Mouse (Mus musculus): ENCODE measurements at regions not wholly inside any gene's neighbourhood (a gene's known extent, or its start where the extent isn't known, plus 50 kb on each side); places are given as distances from the start of the nearest gene placed in this dataset.

DNA sequence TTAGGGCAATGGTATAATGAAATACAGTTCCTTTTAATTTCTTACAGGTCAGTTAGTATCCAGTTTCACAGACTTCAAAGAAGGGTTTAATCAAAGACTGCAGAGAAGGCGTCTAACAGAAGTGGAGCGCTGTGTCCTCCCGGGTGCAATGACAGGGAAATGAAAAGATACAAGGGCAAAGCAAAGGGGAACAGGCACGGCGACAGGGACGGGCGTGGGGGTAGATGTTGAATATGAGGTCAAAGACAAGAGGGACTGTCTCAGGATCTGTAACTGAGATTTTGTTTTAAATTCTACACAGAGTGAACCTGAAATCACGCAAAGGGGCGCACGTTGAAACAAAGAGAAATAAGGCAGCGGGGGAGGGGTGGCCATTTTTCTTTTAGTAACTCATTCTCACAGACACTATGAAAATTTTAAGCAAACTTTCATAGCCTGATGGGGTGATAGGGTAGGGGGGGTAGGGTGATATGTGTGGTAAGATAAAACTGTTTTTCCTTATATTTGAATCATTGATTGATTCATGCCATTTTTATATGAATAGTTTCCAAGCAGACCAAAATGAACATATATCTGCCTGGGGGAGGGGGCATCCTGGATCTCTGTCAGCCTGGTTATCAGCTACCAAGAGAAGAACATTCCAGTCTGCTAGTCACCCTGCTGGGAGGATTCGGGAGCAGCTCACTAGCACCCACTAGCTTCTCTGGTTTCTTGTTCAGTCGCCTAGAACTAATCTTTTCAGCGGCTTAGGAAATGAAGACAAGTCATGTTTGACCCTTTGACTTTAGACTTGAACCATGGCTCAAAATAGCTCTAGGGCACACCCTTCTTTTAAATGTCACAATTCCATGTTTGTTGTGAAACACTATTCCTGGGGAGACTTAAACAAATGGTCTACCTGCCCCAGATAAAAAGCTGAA, 139.1 kb upstream of the Map3k7 start:
- no peak for DNase-seq (ENCODE audit: low read depth, low spot score)

DNA sequence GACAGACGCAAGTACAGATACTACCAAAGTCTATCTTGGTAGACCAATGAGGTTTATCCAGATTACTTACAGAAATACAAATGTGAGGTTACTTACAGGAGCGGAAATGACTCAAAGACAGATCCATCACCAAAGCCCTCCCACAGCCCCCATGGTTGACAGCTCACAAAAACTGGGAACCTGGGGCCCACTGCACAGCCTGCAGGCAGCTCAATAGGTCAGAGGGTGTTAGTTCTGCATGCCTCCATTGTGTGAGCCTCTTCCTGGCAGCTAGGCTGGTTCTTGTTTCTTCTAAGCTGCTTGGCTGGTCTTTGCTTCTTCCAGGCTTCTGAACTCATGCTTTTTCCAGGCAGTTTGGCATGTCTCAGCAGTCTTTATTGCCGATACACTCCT, 138.5 kb upstream of the Map3k7 start:
- no peak for DNase-seq (ENCODE audit: low read depth, low spot score)

DNA sequence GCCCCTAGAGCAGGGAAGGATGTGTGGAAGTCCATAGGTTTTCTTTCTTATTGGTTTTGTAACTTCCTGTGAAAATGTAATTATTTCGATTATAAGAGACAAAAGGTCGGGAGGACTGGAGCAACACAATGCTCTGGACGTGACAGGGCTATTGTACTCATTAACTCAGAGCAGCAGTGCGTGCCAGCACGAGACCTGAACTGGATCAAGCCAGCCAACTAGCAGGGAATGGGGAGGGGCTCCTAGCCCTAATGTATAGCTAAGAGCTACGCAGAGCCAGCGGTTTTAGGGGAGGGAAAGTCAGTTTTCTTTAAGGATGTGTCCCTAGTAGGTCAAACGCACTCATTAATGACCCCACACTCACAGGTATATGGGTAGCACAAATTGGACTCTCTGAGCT, 137.2 kb upstream of the Map3k7 start:
- no peak for DNase-seq (ENCODE audit: low read depth, low spot score)

DNA sequence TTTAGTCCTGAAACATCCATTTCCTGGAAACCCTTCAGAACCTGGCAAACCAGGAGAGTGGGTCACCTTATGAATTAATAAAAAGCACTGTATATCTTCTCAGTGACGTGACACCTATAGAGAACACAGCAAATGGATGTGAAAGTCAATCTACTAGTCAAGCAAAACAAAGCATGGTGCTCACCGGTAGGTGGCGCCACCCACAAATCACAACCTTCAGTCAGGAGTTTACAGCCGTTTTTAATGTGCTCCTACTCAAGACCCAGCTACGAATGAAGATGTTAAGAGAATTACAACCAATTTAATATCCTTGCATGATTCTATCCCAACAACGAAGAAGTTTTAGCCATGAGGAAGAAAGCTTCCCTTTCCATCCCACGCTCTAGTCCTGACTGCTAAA, 136.6 kb upstream of the Map3k7 start:
- no peak for DNase-seq (ENCODE audit: low read depth, low spot score)

DNA sequence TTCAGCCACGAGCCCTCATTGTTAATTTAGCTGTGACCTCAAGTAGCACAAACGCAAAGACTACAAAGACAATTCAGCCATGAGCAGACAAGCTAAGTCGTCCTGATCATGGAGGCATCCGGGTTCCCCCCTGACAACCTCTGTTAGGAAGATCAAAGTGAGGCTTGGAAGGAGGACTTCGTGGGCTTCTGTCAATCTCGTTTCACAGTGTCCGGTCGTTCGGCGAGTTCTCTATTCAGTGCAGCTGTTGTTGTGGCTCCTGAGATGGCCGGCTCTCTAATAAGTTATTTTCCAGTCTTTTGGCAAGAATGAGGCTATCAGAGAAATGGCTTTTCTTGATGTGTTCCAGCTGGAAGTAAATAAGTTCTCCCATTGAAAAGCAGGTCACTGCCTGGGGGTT, 133.7 kb upstream of the Map3k7 start:
- no peak for DNase-seq (ENCODE audit: low read depth, low spot score)

DNA sequence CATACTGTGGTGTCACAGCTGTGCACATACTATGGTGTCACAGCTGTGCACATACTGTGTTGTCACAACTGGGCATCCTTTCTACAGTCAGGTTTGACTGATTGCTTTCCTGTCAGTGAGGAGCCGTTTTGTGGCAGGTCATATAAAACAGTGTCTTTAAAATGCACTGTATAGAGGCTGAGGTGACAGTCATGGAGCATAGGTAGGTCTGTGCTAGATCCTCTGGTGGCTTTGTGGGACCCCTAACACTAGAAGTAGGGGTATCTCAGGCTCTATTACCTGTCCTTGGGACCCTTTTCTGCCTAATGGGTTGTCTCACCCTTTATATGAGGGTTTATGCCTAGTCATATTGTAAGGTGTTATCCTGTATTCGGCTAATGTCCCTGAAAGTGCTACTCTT, 132.4 kb upstream of the Map3k7 start:
- no peak for DNase-seq (ENCODE audit: low read depth, low spot score)

DNA sequence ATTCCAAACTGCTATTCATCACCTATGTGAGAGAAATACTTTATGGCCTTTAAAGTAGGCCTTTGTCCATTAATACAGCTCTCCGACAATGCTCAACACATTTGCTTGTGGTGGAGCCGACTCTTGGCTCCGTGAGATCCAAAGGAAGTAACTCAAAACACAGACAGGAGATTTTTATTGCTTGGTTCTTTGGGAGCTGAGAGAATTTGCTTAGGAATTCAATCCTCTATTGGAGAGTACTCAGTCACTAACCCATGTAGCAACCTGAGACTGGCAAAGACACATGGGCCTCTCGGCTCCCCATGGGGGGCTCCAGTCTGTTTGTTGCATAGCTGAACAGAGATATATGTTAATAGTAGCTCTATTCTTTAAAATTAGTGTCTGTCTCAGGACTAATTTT, 130.1 kb upstream of the Map3k7 start:
- DNase-seq (ENCODE audit: low read depth, low spot score): no peak

DNA sequence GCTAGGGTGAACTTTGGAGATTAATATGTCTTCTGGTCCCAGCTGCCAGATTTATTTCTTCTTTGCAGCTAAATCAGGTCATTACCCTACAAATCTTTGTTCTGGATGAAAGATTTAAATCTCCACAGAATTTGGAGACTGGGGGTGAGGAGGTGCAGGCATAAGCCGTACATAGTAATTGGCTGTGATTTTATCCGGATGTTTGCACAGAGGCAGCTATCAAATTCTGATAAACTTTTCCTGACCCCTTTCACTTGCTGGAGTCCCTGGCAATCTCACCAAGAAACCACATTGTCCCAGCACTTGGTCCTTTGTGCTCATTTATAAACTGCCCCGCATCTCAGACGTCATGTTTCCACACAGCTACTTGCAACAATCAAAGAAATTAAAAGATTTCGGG, 128.8 kb upstream of the Map3k7 start:
- DNase-seq (ENCODE audit: low read depth, low spot score): no peak

DNA sequence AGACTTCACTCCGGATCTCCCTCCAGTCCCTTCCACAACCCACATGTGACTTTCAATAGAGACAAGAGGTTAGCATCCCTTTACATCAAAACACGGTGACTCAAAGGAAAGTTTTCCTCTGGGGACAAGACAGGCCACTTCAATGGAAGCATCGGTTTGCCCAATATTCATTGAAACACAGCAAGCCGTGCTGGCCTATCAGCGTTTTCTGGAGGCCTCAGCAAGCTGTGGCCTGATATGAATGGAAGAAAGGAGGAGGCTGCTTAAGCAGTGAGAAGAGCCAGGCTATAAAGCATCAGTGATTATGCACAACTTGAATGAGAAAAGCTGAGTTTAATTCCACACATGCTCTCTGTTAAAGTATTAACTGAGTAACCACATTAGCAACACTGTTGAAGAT, 125.3 kb upstream of the Map3k7 start:
- DNase-seq (ENCODE audit: low read depth, low spot score): no peak

DNA sequence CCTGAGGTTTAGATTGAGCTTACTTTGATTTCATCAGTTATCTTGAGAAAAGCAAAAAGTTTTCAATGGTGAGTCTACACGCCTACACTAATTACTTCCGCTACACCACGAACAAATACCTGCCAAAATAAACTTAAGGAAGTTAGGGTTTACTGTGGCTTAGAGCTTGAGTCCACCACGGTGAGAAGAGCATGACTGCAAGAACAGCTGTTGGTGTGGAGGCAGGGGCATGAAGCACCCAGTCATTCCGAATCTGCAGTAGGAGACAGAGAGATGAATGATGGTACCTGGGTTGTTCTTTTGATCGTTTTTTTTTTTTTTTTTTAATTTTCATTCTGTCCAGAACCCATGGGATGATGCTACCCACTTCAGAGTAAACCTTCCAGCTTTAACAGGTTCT, 114.1 kb upstream of the Map3k7 start:
- DNase-seq (ENCODE audit: low read depth, low spot score): no peak

DNA sequence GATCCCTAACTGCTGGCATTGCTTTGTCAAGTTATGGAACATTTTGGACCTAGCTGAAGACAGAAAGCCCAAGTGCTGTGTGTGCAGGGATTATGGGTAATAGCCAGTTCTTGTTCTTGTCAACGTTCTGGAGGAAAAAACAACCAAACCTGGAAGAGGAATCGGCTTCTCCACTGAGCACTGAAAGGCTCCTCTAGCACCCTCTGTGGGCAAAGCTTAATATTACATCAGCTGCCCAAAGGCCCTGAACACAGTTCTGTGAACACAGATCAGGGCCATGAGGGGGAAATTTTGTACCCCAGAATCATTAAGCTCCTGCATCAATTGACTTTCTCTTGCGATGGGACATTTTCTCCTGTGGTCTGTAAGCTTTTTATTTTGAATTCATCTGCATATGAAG, 112.9 kb upstream of the Map3k7 start:
- no peak for DNase-seq (ENCODE audit: low read depth, low spot score)

DNA sequence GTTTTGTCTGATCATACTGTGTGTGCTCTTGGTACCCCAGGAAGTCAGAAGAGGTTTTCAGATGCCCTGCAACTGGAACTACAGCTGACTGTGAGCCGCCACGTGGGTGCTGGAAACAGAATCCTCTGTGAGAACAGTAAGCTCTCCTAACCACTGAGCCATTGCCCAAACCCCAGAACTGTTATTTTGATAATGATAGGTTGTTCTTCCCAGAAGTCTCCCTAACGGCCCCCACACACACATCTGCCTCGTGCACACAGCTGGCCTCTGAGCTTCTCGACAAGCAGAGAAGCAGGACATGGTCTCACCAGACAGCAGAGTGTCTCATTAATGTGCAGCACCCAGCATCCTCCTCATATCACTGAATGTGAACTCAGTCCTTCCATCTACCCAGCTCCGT, 110.0 kb upstream of the Map3k7 start:
- DNase-seq (ENCODE audit: low read depth, low spot score): no peak

DNA sequence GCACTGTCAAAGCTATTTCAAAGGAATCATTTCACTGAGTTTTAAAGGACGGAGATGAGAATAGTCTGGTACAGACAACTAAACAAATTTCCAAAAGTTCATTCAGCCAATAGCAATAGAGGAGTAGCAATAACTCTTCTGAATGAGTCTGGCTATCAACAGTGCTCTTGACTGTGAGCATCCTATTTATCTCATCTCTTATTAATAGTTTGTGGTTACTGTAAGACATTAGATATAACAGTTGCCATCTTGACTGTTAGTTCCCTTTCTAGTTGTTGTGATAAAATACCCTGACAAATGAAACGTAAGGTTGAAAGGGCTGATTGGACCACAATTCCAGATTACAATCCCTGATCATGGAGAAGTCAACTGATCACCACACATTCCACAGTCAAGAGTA, 103.5 kb upstream of the Map3k7 start:
- DNase-seq (ENCODE audit: low read depth, low spot score): no peak

DNA sequence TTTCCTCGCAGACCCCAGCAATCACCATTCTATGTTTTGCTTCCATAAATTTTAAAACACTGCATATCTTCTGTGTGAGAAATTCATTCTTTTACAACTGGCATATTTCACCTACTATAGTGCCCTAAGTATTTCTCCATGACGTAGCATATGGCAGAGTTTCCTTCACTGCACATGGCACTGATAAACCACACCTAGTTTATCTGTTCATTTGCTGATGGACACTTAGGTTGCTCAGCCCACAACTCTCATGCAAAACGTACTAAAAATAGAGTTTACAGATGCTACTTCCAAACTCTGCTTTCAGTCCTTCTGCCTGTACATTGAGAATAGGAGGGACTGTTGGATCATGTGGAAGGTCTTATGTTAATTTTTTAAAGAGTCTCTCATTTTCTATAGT, 102.7 kb upstream of the Map3k7 start:
- no peak for DNase-seq (ENCODE audit: low read depth, low spot score)

DNA sequence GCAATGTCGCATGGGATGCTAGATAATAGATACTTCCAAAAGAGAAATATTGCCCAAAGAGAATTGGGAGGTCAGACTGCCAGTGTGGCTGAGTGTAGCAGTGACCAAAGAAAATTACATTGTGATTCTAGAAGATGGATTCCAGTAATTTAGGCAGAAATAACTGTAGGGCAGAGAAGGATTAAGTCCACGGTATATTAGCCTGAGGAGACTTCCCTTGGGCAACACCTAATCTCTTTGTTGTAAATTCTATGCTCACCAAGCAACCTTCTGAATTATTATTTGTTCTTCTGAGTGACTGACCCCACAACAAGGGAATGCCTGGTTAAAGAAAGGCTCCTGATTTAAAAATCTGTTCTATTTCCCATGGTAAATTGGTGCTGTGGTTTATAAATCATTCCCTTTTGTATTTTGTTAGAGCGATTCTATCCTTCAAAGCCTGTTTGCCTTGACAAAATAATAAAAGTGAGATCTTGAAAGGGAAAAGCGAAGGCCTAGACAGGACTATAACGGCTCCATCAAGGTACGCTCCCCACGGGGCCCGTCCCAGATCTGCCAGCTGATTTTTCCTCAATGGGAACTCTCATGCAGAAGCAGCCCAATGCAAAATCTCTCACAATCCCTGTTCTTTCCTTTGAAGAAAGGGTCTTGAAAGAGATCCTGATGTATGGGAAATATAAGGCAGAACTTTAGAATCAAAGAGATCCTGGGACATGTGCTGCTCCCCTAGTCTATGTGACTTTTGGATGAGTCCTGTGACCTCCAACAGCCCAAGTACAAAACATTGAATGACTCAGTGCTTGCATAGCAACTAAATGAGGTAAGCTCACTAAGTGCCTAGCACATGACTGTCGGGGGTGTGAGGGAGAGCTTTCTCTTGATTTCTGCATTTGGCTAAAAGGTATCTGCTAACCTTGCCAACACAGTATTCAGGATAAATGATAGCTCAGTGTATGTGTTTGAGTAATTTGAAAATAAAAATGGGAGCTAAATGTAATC, 90.6 kb upstream of the Map3k7 start:
- no peak for DNase-seq (ENCODE audit: low read depth, low spot score)

DNA sequence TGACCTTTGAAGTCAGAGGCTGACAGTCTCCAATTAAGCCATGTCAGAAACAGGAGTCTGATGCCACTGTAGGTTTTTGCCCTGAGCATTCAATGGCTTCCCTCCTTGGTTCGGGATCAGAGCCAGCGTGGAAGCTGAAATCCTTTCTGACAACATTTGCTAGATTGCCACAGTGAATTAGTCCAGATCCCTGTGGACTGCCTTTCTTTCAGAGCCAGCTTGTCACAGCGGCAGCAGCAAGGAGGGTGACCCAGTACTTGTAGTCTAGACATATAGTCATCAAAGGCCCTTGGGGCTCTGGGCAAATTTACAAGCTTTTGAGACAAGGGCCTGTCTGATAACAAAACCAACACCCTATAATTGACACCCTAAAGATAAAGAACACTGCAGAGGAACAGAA, 86.5 kb upstream of the Map3k7 start:
- no peak for DNase-seq (ENCODE audit: low read depth, low spot score)

DNA sequence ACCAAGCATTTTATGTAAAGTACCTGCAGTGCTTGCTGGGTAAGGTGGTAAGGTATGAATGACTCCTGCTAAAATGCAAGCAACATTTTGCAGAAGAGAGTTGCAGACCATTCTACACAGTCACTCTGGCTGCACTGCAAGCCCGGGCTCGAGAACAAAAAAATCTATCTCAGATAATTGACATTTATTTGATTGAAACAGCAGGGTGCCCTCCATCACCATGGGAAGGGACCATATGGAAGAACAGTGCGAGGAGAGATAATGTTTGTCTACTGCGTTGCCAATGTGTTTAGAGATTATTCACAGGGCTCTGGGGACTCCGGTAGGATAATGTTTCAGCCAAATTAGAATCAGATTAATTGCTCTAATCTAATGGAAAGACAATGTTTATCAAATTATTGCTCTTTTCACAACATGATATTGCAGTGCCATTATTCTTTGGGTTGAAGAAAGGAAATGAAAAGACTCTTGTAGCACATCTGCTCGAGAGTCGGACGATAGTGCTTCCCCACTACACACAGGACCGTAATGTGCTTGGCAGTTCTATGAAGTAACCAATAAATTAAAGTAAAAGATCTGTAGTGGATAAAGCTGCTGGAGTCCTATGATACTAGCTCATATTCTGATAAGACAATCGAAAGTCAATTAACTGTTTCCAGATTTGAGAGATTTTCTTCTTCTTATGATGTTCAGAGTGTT, 85.3 kb upstream of the Map3k7 start:
- no peak for DNase-seq (ENCODE audit: low read depth, low spot score)

DNA sequence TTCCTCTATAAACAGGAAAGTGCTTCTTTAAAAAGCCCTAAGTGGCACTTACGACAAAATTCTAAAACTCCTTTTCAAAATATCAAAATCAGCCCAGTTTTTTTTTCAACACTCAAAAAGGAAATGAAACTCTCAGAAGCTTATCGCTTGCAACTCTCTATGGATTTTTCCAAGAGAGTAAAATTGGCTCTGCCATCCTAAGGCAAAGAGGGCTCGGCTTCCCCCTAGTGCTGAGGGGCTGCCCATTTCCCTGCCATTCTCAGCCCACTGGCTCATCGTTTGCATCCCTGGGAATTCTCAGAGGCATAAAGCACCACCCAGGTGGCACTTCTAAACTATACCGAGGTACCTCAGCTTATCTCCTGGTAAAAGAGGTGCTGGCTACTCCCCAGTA, 84.7 kb upstream of the Map3k7 start:
- DNase-seq (ENCODE audit: low read depth, low spot score): no peak

DNA sequence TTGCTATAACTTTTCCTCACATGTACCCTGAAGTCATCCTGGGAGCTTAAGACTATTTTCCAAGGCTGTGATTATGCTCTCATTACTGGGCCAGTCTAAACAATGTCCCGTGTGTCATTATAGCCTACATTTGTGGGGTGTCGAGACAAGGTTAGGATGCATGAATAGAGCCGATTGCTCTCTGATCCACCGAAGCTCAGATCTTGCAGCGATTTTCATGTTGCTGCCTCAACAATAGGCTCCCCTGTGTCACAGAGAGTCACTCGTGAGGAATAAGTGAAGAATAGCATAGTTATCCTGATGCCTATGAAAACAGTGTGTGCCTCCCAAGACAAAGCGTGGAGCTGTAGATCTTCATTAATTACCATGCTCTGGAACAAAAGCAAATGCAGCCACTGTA, 83.7 kb upstream of the Map3k7 start:
- no peak for DNase-seq (ENCODE audit: low read depth, low spot score)

DNA sequence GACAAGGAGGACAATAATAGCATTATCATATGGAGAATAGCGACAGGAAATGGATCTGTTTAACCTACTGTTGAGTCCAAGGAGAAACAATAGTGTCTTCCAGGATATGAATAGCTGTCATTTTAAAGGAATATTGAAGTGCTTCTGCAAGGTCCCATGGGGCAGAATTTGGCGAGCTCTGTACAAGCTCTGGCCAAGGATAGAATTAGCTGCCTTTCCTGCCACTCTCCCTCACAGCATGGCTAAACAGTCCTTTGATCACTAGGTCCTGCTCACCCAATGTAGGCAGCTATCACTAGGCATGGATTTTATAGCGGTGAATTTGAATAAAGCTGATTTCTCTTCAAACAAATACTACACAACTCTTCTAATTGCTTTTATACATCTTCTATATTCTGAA, 74.2 kb upstream of the Map3k7 start:
- DNase-seq (ENCODE audit: low read depth, low spot score): no peak

DNA sequence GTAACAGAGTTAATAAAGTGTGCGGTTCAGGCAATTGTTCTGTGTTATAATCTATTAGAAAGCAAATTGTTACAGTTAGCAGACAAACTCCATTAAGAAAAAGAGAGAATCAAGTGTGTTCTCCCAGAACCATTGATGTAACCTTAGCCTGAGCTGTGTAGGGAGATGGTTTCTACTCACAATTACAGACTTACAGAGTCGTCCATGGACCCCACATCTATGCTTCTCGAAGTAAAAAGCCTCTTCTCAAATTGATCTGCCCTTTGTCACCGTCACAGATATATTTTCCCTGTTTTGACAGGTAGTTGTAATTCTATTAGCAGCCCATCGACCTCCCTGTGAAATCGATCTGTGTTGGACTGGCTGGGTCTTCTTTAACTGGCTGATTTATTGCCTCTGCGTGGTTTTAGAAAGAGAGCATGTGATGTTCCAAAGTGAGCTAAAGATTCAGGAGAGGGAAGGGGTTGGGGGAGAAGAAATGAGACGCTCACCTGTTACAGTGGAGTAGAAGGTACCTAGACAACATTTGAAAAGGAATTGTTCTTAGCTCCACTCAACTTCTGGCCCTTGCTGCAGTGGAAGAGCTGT, 54.7 kb upstream of the Map3k7 start:
- DNase-seq (ENCODE audit: low read depth, low spot score): no peak

Data from brain, embryonic 18.5 days (tissue).